Mouse (Mus musculus) MEL (cell line): ENCODE results near the gene Olfr1358. TPM values are rescaled to one million over a fixed set of nuclear protein-coding genes. Genes with fewer than 3 reads are reported as not detected.

Source experiments
- DNase-seq: peaks from one replicate; pipeline ENCODE4 v3.0.0; 2011; ENCODE audit warnings: low read depth, low spot score
- H3K27ac ChIP-seq: 2 replicates; pipeline ENCODE4 v1.5.1; 2012; ENCODE audit warnings: low read depth, mild to moderate bottlenecking, control low read depth, low read length, moderate library complexity; ENCODE audit not compliant: control insufficient read depth
- H3K27me3 ChIP-seq, 2 experiments: fragments of 150-350 bp in 1 of 2; sonication (generic) in 1 of 2; 2 replicates each; pipeline ENCODE4 v1.6.1; 2012; ENCODE audit warnings: low read length in 2 of 2, mild to moderate bottlenecking in 2 of 2, improper control_type of control experiment in 1 of 2, moderate library complexity in 1 of 2; ENCODE audit not compliant: insufficient read depth in 2 of 2, control insufficient read depth in 1 of 2
- H3K36me3 ChIP-seq, 2 experiments: 2 replicates each; pipeline ENCODE4 v1.6.1; 2012 to 2014; ENCODE audit warnings: low read length in 2 of 2, improper control_type of control experiment in 1 of 2, inconsistent platforms in 1 of 2, mild to moderate bottlenecking in 1 of 2; ENCODE audit not compliant: insufficient read depth in 2 of 2, control insufficient read depth in 1 of 2
- H3K4me1 ChIP-seq, 2 experiments: fragments of 150-350 bp in 1 of 2; sonication (generic) in 1 of 2; 2 replicates each; pipeline ENCODE4 v1.6.1; 2012; ENCODE audit warnings: low read length in 2 of 2, improper control_type of control experiment in 1 of 2, mild to moderate bottlenecking in 1 of 2; ENCODE audit not compliant: insufficient read depth in 2 of 2, control insufficient read depth in 1 of 2
- H3K4me3 ChIP-seq, 2 experiments: fragments of 150-350 bp in 1 of 2; sonication (generic) in 1 of 2; 2 replicates each; pipeline ENCODE4 v1.5.1; 2012; ENCODE audit warnings: low read depth in 2 of 2, low read length in 2 of 2, mild to moderate bottlenecking in 2 of 2, moderate library complexity in 2 of 2, control low read depth in 1 of 2, improper control_type of control experiment in 1 of 2; ENCODE audit not compliant: control insufficient read depth in 1 of 2, insufficient read depth in 1 of 2
- H3K79me2 ChIP-seq: 2 replicates; pipeline ENCODE4 v1.6.1; 2012; ENCODE audit warnings: mild to moderate bottlenecking, low read length, moderate library complexity; ENCODE audit not compliant: control insufficient read depth, poor library complexity, insufficient read depth
- H3K9ac ChIP-seq: 2 replicates; pipeline ENCODE4 v1.6.1; 2012; ENCODE audit warnings: low read depth, mild to moderate bottlenecking, control low read depth, low read length, moderate library complexity; ENCODE audit not compliant: control insufficient read depth, poor library complexity, severe bottlenecking
- H3K9me3 ChIP-seq: fragments of 150-350 bp; sonication (generic); replicated peaks from 2 replicates; pipeline ENCODE4 v1.6.1; 2012; ENCODE audit warnings: mild to moderate bottlenecking, low read length, improper control_type of control experiment, moderate library complexity; ENCODE audit not compliant: insufficient read depth
- CHD2 ChIP-seq: IDR thresholded peaks from 2 replicates; pipeline ENCODE4 v1.6.1; 2011; ENCODE audit warnings: low read length, improper control_type of control experiment
- CTCF ChIP-seq, 3 experiments: IDR thresholded peaks in 2 of 3; conservative IDR thresholded peaks in 1 of 3; 2 replicates each; pipeline ENCODE4 v1.5.1; 2011 to 2012; ENCODE audit warnings: low read length in 3 of 3, low read depth in 2 of 3, mild to moderate bottlenecking in 2 of 3, improper control_type of control experiment in 1 of 3, inconsistent platforms in 1 of 3, mixed read lengths in 1 of 3, moderate library complexity in 1 of 3; ENCODE audit not compliant: control insufficient read depth in 1 of 3, insufficient read depth in 1 of 3, poor library complexity in 1 of 3, severe bottlenecking in 1 of 3
- EP300 ChIP-seq, 2 experiments: IDR thresholded peaks; 2 replicates each; pipeline ENCODE4 v1.6.1; 2011; ENCODE audit warnings: improper control_type of control experiment in 2 of 2, low read length in 2 of 2, low read depth in 1 of 2, mild to moderate bottlenecking in 1 of 2
- GABPA ChIP-seq: IDR thresholded peaks from 2 replicates; pipeline ENCODE4 v1.6.1; 2012; ENCODE audit warnings: low read depth, mild to moderate bottlenecking, inconsistent platforms, low read length, improper control_type of control experiment, moderate library complexity
- MEF2A ChIP-seq: IDR thresholded peaks from 2 replicates; pipeline ENCODE4 v1.6.1; 2014; ENCODE audit warnings: low read depth, mild to moderate bottlenecking, inconsistent platforms, low read length, improper control_type of control experiment; ENCODE audit not compliant: poor library complexity, insufficient replicate concordance, severe bottlenecking; ENCODE audit errors: extremely low read depth
- MYC ChIP-seq: IDR thresholded peaks from 2 replicates; pipeline ENCODE4 v1.6.1; 2011; ENCODE audit warnings: low read depth, mild to moderate bottlenecking, low read length, improper control_type of control experiment, moderate library complexity
- NELFE ChIP-seq: IDR thresholded peaks from 2 replicates; pipeline ENCODE4 v1.6.1; 2011; ENCODE audit warnings: low read depth, low read length, improper control_type of control experiment
- NRF1 ChIP-seq: IDR thresholded peaks from 2 replicates; pipeline ENCODE4 v1.6.1; 2014; ENCODE audit warnings: low read depth, mild to moderate bottlenecking, inconsistent platforms, low read length, improper control_type of control experiment, moderate library complexity; ENCODE audit not compliant: poor library complexity, insufficient read depth, severe bottlenecking
- POLR2A ChIP-seq, 2 experiments: IDR thresholded peaks; 2 replicates each; pipeline ENCODE4 v1.6.1; 2011 to 2012; ENCODE audit warnings: low read length in 2 of 2, mild to moderate bottlenecking in 2 of 2, control low read depth in 1 of 2, improper control_type of control experiment in 1 of 2, low read depth in 1 of 2, moderate library complexity in 1 of 2; ENCODE audit not compliant: control insufficient read depth in 1 of 2, insufficient read depth in 1 of 2, poor library complexity in 1 of 2
- POLR2AphosphoS5 ChIP-seq: IDR thresholded peaks from 2 replicates; pipeline ENCODE4 v1.6.1; 2012; ENCODE audit warnings: low read depth, borderline replicate concordance, mild to moderate bottlenecking, inconsistent platforms, low read length, moderate library complexity, mixed read lengths
- SIN3A ChIP-seq: IDR thresholded peaks from 2 replicates; pipeline ENCODE4 v1.6.1; 2012; ENCODE audit warnings: low read length, improper control_type of control experiment, inconsistent platforms
- SMC3 ChIP-seq: IDR thresholded peaks from 2 replicates; pipeline ENCODE4 v1.6.1; 2011; ENCODE audit warnings: low read depth, low read length, improper control_type of control experiment
- TBP ChIP-seq: IDR thresholded peaks from 2 replicates; pipeline ENCODE4 v1.8.0; 2011; ENCODE audit warnings: low read depth, low read length, improper control_type of control experiment
- UBTF ChIP-seq: IDR thresholded peaks from 2 replicates; pipeline ENCODE4 v1.6.1; 2012; ENCODE audit warnings: low read depth, mild to moderate bottlenecking, inconsistent platforms, low read length, improper control_type of control experiment, moderate library complexity, borderline replicate concordance; ENCODE audit not compliant: insufficient read depth
- USF1 ChIP-seq: IDR thresholded peaks from 2 replicates; pipeline ENCODE4 v1.6.1; 2014; ENCODE audit warnings: low read depth, mild to moderate bottlenecking, inconsistent platforms, low read length, improper control_type of control experiment, moderate library complexity
- ZC3H11A ChIP-seq: IDR thresholded peaks from 2 replicates; pipeline ENCODE4 v1.6.1; 2012; ENCODE audit warnings: low read depth, mild to moderate bottlenecking, inconsistent platforms, low read length, improper control_type of control experiment
- ZKSCAN1 ChIP-seq: IDR thresholded peaks from 2 replicates; pipeline ENCODE4 v1.6.1; 2012; ENCODE audit warnings: low read depth, mild to moderate bottlenecking, inconsistent platforms, low read length, improper control_type of control experiment, moderate library complexity
- polyA plus RNA-seq, 2 experiments: library from polyadenylated mRNA; stranded (reverse) in 1 of 2; unstranded in 1 of 2; fragments of >175 nt in 1 of 2; fragments of >200 nt in 1 of 2; gene quantifications; 2 replicates each; pipeline versions ENCODE4 v1.2.1 to v1.2.4; 2012; ENCODE audit warnings: low replicate concordance in 2 of 2, low read depth in 1 of 2; ENCODE audit not compliant: insufficient read length in 2 of 2, insufficient read depth in 1 of 2, missing spikeins in 1 of 2
- total RNA-seq: library from RNA; depleted of rRNA; stranded (reverse); fragments of 300-350 nt; gene quantifications from 2 replicates; pipeline ENCODE4 v1.2.3, GENCODE M21; 2012

The Olfr1358 gene
- total and polyA plus RNA-seq, 3 experiments, result not detected

DNA sequence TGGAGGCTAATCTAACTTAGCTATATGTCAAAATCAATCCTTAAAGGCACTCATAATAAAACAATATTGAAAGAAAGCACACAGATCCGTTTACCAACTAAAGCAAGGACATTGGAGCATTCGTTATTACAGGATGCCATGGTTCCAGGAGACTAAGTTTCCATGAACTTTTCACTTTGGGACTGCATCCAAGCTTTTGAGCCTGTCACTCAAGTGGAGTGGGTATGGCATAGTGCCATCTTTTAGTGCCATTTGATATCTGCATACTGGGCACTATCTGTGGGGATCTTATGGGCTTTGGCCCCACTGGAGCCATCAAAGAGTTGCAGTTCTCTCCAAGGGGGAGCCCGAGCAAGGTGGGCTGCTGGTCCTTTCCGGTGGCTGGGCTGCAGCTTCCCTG lies 8.3 kb downstream of the Olfr1358 start:
- Histone ChIP-seq H3K9me3 (no peaks in the 10 kb centered on the region), H3K4me3 (no peak overlapping the region), H3K79me2 (no peaks in the 10 kb centered on the region), H3K36me3 (no peaks in the 10 kb centered on the region), H3K27me3 (peaks cover 0 to 3% of the 10 kb centered on the region in 2 experiments; a peak in 2 of 4 replicates), H3K9ac (no peak overlapping the region), H3K4me1 (no peaks in the 10 kb centered on the region), H3K27ac (no peak overlapping the region)
- no peak for DNase-seq
- no peak for TF ChIP-seq USF1
- no peak for TF ChIP-seq NELFE
- no peak for TF ChIP-seq SIN3A
- no peak for TF ChIP-seq CTCF (IDR thresholded peaks at IDR 0.05 in 2 of 3, conservative IDR thresholded peaks at IDR 0.05 in 1 of 3; ENCODE audit: control insufficient read depth in 1 of 3, insufficient read depth in 1 of 3, low read depth in 2 of 3, low read length in 3 of 3, poor library complexity in 1 of 3, severe bottlenecking in 1 of 3)
- TF ChIP-seq POLR2AphosphoS5, result no peak
- no peak for TF ChIP-seq EP300 (IDR thresholded peaks at IDR 0.05; ENCODE audit: low read depth in 1 of 2, low read length in 2 of 2)
- TF ChIP-seq NRF1, result no peak
- TF ChIP-seq UBTF, result no peak
- no peak for TF ChIP-seq MYC
- no peak for TF ChIP-seq CHD2
- TF ChIP-seq POLR2A (IDR thresholded peaks at IDR 0.05; ENCODE audit: control insufficient read depth in 1 of 2, insufficient read depth in 1 of 2, low read depth in 1 of 2, low read length in 2 of 2, poor library complexity in 1 of 2), result no peak
- TF ChIP-seq ZKSCAN1, result no peak
- no peak for TF ChIP-seq TBP
- no peak for TF ChIP-seq ZC3H11A
- TF ChIP-seq MEF2A, result no peak
- no peak for TF ChIP-seq GABPA

DNA sequence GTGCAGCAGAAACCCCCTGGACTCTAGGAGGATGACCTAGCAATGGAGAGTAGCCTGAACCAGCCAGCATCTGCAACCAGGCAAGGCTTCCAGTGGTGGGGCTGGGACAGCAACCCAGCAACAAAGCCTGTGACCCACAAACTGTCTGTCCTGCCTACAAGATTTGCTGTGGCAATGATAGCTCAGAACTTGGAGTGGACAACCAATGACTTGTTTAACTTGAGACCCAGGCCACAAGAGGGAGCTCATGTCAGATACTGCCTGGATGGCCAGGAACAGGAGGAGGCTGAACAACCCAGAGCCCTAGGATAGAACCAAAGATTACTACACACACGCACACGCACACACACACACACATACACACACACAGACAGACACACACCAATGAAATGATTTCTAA lies 23.7 kb downstream of the Olfr1358 start:
- Histone ChIP-seq H3K27me3 (peaks cover 12 to 16% of the 10 kb centered on the region in 2 experiments), H3K36me3 (no peaks in the 10 kb centered on the region), H3K27ac (no peak overlapping the region), H3K9ac (no peak overlapping the region), H3K79me2 (no peaks in the 10 kb centered on the region), H3K9me3 (no peaks in the 10 kb centered on the region), H3K4me1 (no peaks in the 10 kb centered on the region), H3K4me3 (no peak overlapping the region)
- peak; percentile 10 for DNase-seq
- TF ChIP-seq MYC (no peak), SMC3 (peak; percentile 32; the same call in 1 of the 2 replicates), CTCF (IDR thresholded peaks at IDR 0.05 in 2 of 3, conservative IDR thresholded peaks at IDR 0.05 in 1 of 3; ENCODE audit: control insufficient read depth in 1 of 3, insufficient read depth in 1 of 3, low read depth in 2 of 3, low read length in 3 of 3, poor library complexity in 1 of 3, severe bottlenecking in 1 of 3) (peak in 1 of 3 experiments; percentile 33; a peak in 2 of 6 replicates), ZKSCAN1 (no peak)
